Mouse (Mus musculus) adrenal gland, postnatal 10 days (tissue): ENCODE measurements around the gene Prpf8. TPM values are rescaled to one million over a fixed set of nuclear protein-coding genes. Genes with fewer than 3 reads are reported as not detected.

Experiments used
- DNase-seq: peaks from one replicate; pipeline ENCODE4 v3.0.0; 2021; ENCODE audit warnings: mixed read lengths
- total RNA-seq, 2 experiments: library from RNA; stranded (reverse); gene quantifications; 2 replicates each; pipeline ENCODE4 v1.2.3; 2021

The Prpf8 gene
- total RNA-seq, 2 experiments from 2014 or later, result 112 to 130 TPM

- DNase-seq, result no peak
Measured at GRCm38 (mm10) chr11:75508162-75508561, 21.5 kb downstream of the Prpf8 start.

- no peak for DNase-seq
Measured at GRCm38 (mm10) chr11:75508904-75509303, 22.3 kb downstream of the Prpf8 start.

GRCm38 (mm10) chr11:75509741-75510626, 23.4 kb downstream of the Prpf8 start, which contains the start of gene Rilp:
Gene Rilp, plus strand, starts transcription at chr11:75510094.
- DNase-seq, result peak; percentile 89

DNA sequence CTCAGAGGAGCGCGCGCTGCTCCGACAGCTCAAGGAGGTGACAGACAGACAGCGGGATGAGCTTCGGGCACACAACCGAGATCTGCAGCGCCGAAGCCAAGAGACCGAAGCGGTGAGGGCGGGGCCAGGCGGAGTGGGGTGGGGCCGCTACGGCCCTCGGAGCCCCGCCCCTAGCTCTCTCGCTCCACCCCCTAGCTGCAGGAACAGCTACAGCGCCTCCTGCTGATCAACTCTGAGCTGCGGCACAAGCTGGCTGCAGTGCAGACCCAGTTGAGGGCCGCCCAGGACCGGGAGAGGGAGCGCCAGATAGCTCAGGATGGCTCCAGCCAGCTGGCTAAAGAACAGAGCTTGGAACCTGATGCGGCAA, 24.0 kb downstream of the Prpf8 start:
- peak; percentile 97 for DNase-seq

DNA sequence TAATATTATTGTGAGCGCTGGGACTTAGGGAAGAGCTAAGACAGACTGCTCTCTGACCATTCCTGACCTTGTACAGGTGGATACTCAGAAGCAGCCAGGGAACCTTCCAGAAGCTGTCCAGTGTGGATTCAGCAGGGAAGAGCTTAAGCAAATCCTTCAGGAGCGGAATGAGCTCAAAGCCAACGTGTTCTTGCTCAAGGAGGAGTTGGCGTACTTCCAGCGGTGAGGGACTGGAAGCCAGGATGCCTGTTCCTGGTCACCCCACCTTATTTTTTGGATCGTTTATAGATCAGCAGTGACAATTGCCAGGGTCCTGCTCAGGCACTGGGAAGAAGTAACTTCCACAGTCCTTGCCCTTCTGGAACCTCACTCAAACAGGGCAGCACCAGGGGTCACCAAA, 24.6 kb downstream of the Prpf8 start:
- peak; percentile 80 for DNase-seq

- no peak for DNase-seq
Measured at GRCm38 (mm10) chr11:75512301-75513018, 25.8 kb downstream of the Prpf8 start.

DNA sequence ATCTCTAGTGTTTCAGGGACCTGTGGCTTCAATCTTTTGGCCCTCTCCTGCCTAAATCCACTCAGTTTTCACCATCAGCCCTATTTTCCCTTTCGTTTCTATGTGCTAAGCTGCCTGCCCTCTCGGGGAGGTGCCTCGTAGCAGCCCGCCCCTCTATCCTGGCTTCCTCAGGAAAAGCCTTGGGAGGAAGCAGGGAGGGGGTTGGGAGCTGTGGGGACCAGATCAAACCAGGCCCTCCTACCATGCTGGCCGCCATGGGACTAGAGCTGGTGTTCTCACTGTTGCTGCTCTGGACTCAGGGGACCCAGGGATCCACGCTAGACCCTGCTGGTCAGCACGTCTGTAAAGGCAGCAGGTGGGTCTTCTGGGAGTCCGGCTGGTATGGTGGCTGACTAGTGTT, 26.7 kb downstream of the Prpf8 start, which contains the start of gene Scarf1:
TSS of gene Scarf1 (plus strand) at position 205 of the 400 bp plus-strand sequence.
- DNase-seq, result peak; percentile 63

- no peak for DNase-seq
Measured at GRCm38 (mm10) chr11:75515186-75515585, 28.6 kb downstream of the Prpf8 start.

- no peak for DNase-seq
Measured at GRCm38 (mm10) chr11:75519834-75520633, 33.4 kb downstream of the Prpf8 start.

DNA sequence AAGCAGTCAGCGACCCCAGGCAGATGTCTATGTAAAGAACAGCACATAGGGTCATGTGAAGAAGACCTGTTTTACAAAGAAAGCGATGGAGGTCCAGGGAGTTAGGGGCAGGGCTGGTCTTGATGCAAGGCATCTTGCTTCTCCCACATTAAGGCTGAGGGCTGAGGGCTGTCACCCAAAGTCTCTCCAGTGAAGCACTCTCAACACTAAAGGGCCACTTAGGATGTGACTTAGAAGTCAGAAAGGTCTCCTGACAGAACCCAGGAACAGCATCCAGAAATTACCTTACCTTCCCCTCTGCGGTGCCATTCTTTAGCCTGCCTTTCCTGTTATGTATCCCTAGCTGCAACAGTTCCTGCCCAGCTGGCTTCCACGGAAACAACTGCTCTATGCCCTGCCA, 35.0 kb downstream of the Prpf8 start:
- no peak for DNase-seq

DNA sequence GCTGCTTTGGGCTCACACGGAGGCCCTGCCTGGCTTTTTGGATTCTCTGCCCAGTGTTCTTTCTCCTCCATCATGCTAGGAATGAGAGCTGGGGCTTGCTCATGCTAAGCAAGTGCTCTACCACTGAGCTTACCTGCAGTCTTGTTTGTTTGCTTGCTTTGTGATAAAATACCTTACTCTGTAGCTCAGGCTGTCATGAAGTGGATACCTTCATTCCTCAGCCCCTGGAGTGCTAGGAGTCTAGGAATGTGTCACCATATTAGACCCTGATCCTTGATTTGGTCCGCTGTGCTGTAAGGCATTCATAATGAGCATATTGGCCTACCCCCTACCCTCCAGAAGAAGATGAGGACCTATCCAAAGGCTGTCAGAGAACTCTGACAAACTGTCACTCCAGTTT, 36.2 kb downstream of the Prpf8 start:
- DNase-seq, result no peak

GRCm38 (mm10) chr11:75525531-75526125, 39.0 kb downstream of the Prpf8 start:
- no peak for DNase-seq

DNA sequence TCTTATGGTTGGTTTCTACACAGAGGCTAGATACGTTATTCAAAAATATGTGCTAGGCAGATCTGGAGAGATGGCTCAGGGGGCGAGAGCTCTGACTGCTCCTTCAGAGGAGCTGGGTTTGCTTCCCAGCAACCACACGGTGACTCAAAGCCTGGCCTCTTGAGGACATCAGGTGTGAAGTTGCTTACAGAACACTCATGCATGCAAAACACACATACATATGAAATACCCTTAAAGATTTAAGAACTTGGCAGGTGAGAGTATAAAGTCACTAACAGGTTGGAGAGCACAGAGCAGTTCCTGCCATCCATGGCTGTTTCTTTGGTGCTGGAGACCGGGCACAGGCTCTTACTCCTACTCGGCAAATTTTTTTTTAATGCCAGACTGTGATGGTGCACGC, 40.3 kb downstream of the Prpf8 start:
- DNase-seq, result no peak

- DNase-seq, result no peak
Measured at GRCm38 (mm10) chr11:75529771-75530170, 43.2 kb downstream of the Prpf8 start.

- DNase-seq, result peak; percentile 100
Measured at GRCm38 (mm10) chr11:75530325-75530724, 43.7 kb downstream of the Prpf8 start.

DNA sequence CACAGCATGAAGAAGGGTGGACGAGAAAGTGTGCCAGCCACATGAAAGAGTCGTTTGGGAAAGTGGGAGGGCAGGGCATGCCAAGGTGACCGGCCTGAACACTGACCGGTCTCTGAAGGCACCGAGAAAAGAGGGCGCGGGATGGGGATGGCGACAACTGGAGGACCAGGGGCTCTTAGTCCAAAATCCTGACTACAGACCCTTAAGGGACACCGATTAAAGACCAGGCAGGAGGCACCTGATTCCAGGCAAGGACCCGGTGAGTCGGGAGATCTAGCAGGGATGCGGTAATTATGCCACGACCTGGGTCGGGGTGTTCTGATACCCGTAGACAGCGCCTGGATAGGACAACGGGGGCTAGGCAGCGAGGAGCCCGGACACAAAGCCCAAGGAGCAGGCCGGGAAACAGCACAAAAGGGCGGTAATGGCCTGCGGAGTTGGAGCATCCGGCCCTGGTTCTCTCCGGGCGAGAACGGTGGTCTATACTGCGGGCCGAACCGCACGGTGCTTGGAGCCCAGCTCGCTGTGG, 44.3 kb downstream of the Prpf8 start:
- DNase-seq, result peak; percentile 53

- peak; percentile 95 for DNase-seq
Measured at GRCm38 (mm10) chr11:75531469-75532242, 45.0 kb downstream of the Prpf8 start, which contains the start of gene Slc43a2. Gene Slc43a2, plus strand, starts transcription at chr11:75531694.

GRCm38 (mm10) chr11:75532340-75533277, 46.0 kb downstream of the Prpf8 start:
- DNase-seq, result peak; percentile 36

DNA sequence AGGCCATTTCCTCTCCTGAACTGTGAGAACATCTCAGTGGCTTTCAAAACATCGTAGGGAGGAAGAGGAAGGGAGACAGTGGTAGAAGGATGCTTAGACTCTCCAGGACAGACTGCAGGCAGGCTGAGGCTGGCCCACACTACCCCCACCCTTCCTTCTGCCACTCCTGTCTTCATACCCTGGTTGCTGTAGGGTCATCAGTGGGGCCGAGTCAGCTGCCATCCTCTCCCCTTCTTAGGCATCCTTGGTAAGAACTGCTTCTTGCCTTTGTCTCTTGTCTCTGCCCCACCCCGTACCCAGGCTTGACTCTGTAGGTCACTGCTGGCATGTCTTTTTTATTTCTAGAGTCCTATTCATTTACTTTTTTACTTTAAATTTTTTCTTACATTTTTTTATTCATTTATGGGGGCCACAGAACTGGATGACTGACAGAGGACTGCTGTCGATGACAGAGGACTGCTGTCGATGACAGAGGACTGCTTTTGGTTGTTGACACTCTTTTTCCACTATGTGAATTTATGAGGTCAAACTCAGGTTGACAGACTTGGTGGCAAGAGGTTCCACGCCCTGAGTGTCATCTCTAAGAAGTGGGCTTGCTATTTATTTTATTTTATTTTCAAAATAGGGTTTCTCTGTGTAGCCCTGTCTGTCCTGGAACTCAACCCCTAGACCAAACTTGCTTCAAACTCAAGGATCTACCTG, 46.8 kb downstream of the Prpf8 start:
- DNase-seq, result no peak
